Mouse (Mus musculus) CH12.LX (cell line): ENCODE data around the gene Ttc38. TPM values are rescaled to one million over a fixed set of nuclear protein-coding genes. Genes with fewer than 3 reads are reported as not detected.
"Not testable (repeated sequence)": the region's sequence is repeated elsewhere in the genome, so short reads cannot be mapped to it uniquely, and the experiment has no call there.

Source experiments
- DNase-seq: peaks from one replicate; pipeline ENCODE4 v3.0.0-alpha.2; 2013; ENCODE audit errors: extremely low read depth
- H3K27ac ChIP-seq: 2 replicates; pipeline ENCODE4 v1.5.1; 2012; ENCODE audit warnings: low read depth, mild to moderate bottlenecking, control low read depth, moderate library complexity; ENCODE audit not compliant: insufficient read depth
- H3K27me3 ChIP-seq: replicated peaks from 2 replicates; pipeline ENCODE3; 2012; ENCODE audit warnings: inconsistent platforms
- H3K36me3 ChIP-seq, 2 experiments: replicated peaks in 1 of 2; 2 replicates each; pipeline versions ENCODE3 to v1.6.1; 2012; ENCODE audit warnings: inconsistent platforms in 1 of 2, low read length in 1 of 2, mild to moderate bottlenecking in 1 of 2, mixed read lengths in 1 of 2, moderate library complexity in 1 of 2; ENCODE audit not compliant: control insufficient read depth in 1 of 2, insufficient read depth in 1 of 2
- H3K4me1 ChIP-seq, 2 experiments: 2 replicates each; pipeline ENCODE4 v1.6.1; 2012; ENCODE audit warnings: inconsistent platforms in 1 of 2, moderate library complexity in 1 of 2; ENCODE audit not compliant: insufficient read depth in 2 of 2, control insufficient read depth in 1 of 2
- H3K4me2 ChIP-seq: 2 replicates; pipeline ENCODE4 v1.6.1; 2012; ENCODE audit warnings: low read depth, mild to moderate bottlenecking, control low read depth; ENCODE audit not compliant: poor library complexity, insufficient read depth, severe bottlenecking
- H3K4me3 ChIP-seq, 3 experiments: fragments of 150-350 bp in 1 of 3; sonication (generic) in 1 of 3; replicated peaks in 1 of 3; 2 replicates each; pipeline versions ENCODE3 to v1.5.1; 2011 to 2012; ENCODE audit warnings: low read depth in 2 of 3, low read length in 2 of 3, mild to moderate bottlenecking in 2 of 3, moderate library complexity in 2 of 3, control low read depth in 1 of 3, improper control_type of control experiment in 1 of 3, inconsistent platforms in 1 of 3, mixed read lengths in 1 of 3; ENCODE audit not compliant: poor library complexity in 1 of 3
- H3K79me2 ChIP-seq: replicated peaks from 2 replicates; pipeline ENCODE4 v1.6.1; 2012; ENCODE audit warnings: mild to moderate bottlenecking, moderate library complexity; ENCODE audit not compliant: control insufficient read depth, poor library complexity, insufficient read depth, severe bottlenecking; ENCODE audit errors: extremely low read depth
- H3K9ac ChIP-seq: 2 replicates; pipeline ENCODE4 v1.6.1; 2012; ENCODE audit warnings: low read depth, mild to moderate bottlenecking, control low read depth, moderate library complexity; ENCODE audit not compliant: insufficient read depth
- H3K9me3 ChIP-seq: replicated peaks from 2 replicates; pipeline ENCODE3; 2012; ENCODE audit warnings: low read length, inconsistent platforms, mixed read lengths
- BHLHE40 ChIP-seq: IDR thresholded peaks from 2 replicates; pipeline ENCODE4 v1.6.1; 2011; ENCODE audit warnings: mild to moderate bottlenecking, low read depth, low read length, improper control_type of control experiment
- CHD2 ChIP-seq: IDR thresholded peaks from 2 replicates; pipeline ENCODE4 v1.6.1; 2011; ENCODE audit warnings: low read length, improper control_type of control experiment
- CTCF ChIP-seq, 2 experiments: IDR thresholded peaks in 1 of 2; conservative IDR thresholded peaks in 1 of 2; 2 replicates each; pipeline ENCODE4 v1.5.1; 2011 to 2012; ENCODE audit warnings: low read depth in 2 of 2, low read length in 2 of 2, improper control_type of control experiment in 1 of 2, inconsistent platforms in 1 of 2, mild to moderate bottlenecking in 1 of 2, moderate library complexity in 1 of 2
- E2F4 ChIP-seq: IDR thresholded peaks from 2 replicates; pipeline ENCODE4 v1.6.1; 2011; ENCODE audit warnings: low read depth, low read length, improper control_type of control experiment; ENCODE audit not compliant: insufficient replicate concordance
- ELF1 ChIP-seq: IDR thresholded peaks from 2 replicates; pipeline ENCODE4 v1.6.1; 2014; ENCODE audit warnings: low read depth, mild to moderate bottlenecking, inconsistent platforms, low read length, improper control_type of control experiment
- MAFK ChIP-seq: IDR thresholded peaks from 2 replicates; pipeline ENCODE4 v1.6.1; 2011; ENCODE audit warnings: low read length, improper control_type of control experiment; ENCODE audit not compliant: insufficient replicate concordance
- MEF2A ChIP-seq: IDR thresholded peaks from 2 replicates; pipeline ENCODE4 v1.6.1; 2014; ENCODE audit warnings: low read depth, mild to moderate bottlenecking, inconsistent platforms, low read length, improper control_type of control experiment, borderline replicate concordance
- MXI1 ChIP-seq: IDR thresholded peaks from 2 replicates; pipeline ENCODE4 v1.6.1; 2011; ENCODE audit warnings: mild to moderate bottlenecking, low read depth, low read length, improper control_type of control experiment
- POLR2AphosphoS2 ChIP-seq: IDR thresholded peaks from 2 replicates; pipeline ENCODE4 v1.6.1; 2011; ENCODE audit warnings: low read depth, low read length, improper control_type of control experiment
- RAD21 ChIP-seq: IDR thresholded peaks from 2 replicates; pipeline ENCODE4 v1.6.1; 2011; ENCODE audit warnings: low read depth, mild to moderate bottlenecking, low read length, improper control_type of control experiment, moderate library complexity
- SMC3 ChIP-seq: IDR thresholded peaks from 2 replicates; pipeline ENCODE4 v1.6.1; 2011; ENCODE audit warnings: low read depth, low read length, improper control_type of control experiment
- TCF12 ChIP-seq: IDR thresholded peaks from 2 replicates; pipeline ENCODE4 v1.6.1; 2014; ENCODE audit warnings: low read depth, mild to moderate bottlenecking, inconsistent platforms, low read length, improper control_type of control experiment
- ZMIZ1 ChIP-seq: IDR thresholded peaks from 2 replicates; pipeline ENCODE4 v1.6.1; 2012; ENCODE audit warnings: low read depth, mild to moderate bottlenecking, inconsistent platforms, low read length, improper control_type of control experiment
- ZNF384 ChIP-seq: IDR thresholded peaks from 2 replicates; pipeline ENCODE4 v1.6.1; 2012; ENCODE audit warnings: low read depth, low read length, improper control_type of control experiment, inconsistent platforms
- dilution Hi-C: fragments of 300-500 bp; cut with MboI; formaldehyde crosslinking; loops from 2 replicates; pipeline ENCODE4 v1.14.3; 2020; ENCODE audit warnings: low sequenced_read_pairs; ENCODE audit not compliant: extremely low pct_unique_long_range_greater_than_20kb, extremely low pct_ligation_motif_present
- in situ Hi-C: fragments of 300-500 bp; cut with MboI; formaldehyde crosslinking; loops from 3 replicates; pipeline ENCODE4 v1.14.3; 2019; ENCODE audit warnings: low sequenced_read_pairs, low pct_ligation_motif_present, low pct_unique_long_range_greater_than_20kb, mixed read lengths
- polyA plus RNA-seq: library from polyadenylated mRNA; unstranded; fragments of >175 nt; gene quantifications from 2 replicates; pipeline ENCODE4 v1.2.1, GENCODE M21; 2012; ENCODE audit warnings: low read depth; ENCODE audit not compliant: insufficient read length
- total RNA-seq, 2 experiments: library from RNA; depleted of rRNA; stranded (reverse); fragments of 300-350 nt in 1 of 2; fragments of >200 nt in 1 of 2; gene quantifications; 2 replicates each; pipeline ENCODE4 v1.2.3; 2012 to 2014

Gene Ttc38
- total and polyA plus RNA-seq, 3 experiments: 5.1 to 5.8 (median 5.1) TPM

- TF ChIP-seq ZNF384 (no peak), BHLHE40 (0 out of 2 replicates have a peak, but pooled peaks have one; percentile 12), ELF1 (peak; percentile 73), SMC3 (no peak), MAFK (no peak), CHD2 (peak; percentile 78), POLR2AphosphoS2 (0 out of 2 replicates have a peak, but pooled peaks have one; percentile 71), TCF12 (peak; percentile 80), E2F4 (peak; percentile 87; the same call in 1 of the 2 replicates), MEF2A (peak; percentile 28), ZMIZ1 (peak; percentile 73), MXI1 (peak; percentile 89)
These were observed 27.5 kb downstream of the Ttc38 start, which contains the start of gene Gtse1 (continued) for GRCm38 (mm10) chr15:85859490-85860031.

DNA sequence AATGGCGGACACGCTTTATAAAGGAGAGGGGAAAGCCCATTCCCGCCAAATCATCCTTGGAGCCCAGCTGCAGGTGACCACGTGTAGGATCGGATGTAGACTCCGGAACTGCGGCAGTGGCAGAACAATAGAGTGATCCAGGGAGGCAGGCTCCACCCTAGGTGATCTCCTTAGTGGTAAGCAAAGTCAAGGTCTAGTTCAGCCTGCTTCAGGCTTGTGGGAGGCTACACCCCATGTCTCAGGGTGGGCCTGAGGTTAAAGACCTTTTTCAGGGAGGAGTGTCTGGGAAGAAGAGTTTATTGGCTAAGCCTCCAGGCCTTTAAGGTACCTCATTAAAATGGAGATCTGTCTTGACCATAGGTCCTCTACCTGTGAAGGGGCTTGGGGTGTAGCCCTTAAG is 33.8 kb downstream of the Ttc38 start:
- DNase-seq, H3K27me3 ChIP-seq, H3K27ac ChIP-seq, H3K9ac ChIP-seq, dilution Hi-C loops, in situ Hi-C loops, H3K9me3 ChIP-seq, H3K4me3 ChIP-seq, H3K4me2 ChIP-seq: not testable (repeated sequence)
- Histone ChIP-seq H3K4me1 (peaks cover 0 to 19% of the 10 kb centered on the region in 2 experiments; a peak in 2 of 4 replicates), H3K79me2 (peaks cover 20% of the 10 kb centered on the region), H3K36me3 (peaks cover 83 to 94% of the 10 kb centered on the region in 2 experiments)

DNA sequence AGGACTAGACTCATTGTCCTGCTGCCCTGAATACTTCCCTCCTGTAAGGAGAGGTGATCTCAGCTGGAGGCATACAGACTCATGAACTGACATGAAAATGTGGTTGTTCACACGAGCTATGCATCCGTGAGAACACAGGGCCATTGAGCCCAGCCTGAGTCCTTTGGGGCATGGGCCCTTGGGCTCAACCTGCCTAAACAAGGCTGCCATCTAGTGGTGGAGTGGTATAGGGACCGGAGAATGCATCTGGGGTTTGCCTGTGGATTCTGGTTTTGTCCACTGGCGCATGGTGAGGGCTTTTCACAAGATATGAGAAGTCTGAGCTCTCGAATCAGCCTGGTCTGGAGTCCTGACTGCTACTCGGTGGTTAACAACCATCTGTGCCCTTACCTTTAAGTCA is 35.6 kb downstream of the Ttc38 start:
- H3K4me2 ChIP-seq: no peak overlapping the region
- H3K4me3 ChIP-seq: no peak overlapping the region
- H3K9me3 ChIP-seq: no peaks in the 10 kb centered on the region
- H3K4me1 ChIP-seq: 0 out of 4 replicates have a peak, but pooled peaks cover 0 to 3% of the 10 kb centered on the region in 2 experiments
- H3K9ac ChIP-seq: no peak overlapping the region
- peak; percentile 73 for DNase-seq
- peaks cover 3% of the 10 kb centered on the region; the same call in 1 of the 2 replicates for H3K79me2 ChIP-seq
- H3K36me3 ChIP-seq: peaks cover 91 to 95% of the 10 kb centered on the region in 2 experiments
- no peak overlapping the region for H3K27ac ChIP-seq
- TF ChIP-seq SMC3: peak; percentile 67
- TF ChIP-seq ZNF384: no peak
- no peak for TF ChIP-seq E2F4
- peak; percentile 87 for TF ChIP-seq CTCF (conservative IDR thresholded peaks at IDR 0.05 in 1 of 2, IDR thresholded peaks at IDR 0.05 in 1 of 2; ENCODE audit: low read depth in 2 of 2, low read length in 2 of 2)
- TF ChIP-seq RAD21: peak; percentile 73
- in situ Hi-C loops (no loop called here), dilution Hi-C loops (no loop called here)
- no peaks in the 10 kb centered on the region for H3K27me3 ChIP-seq
